Mouse (Mus musculus) neural tube, embryonic 13.5 days (tissue): ENCODE data around the gene Fam228a. TPM values are rescaled to one million over a fixed set of nuclear protein-coding genes. Genes with fewer than 3 reads are reported as not detected.
"Not testable (repeated sequence)": the region's sequence is repeated elsewhere in the genome, so short reads cannot be mapped to it uniquely, and the experiment has no call there.

ENCODE experiments used
- ATAC-seq: fragments of 200-750 bp; cut with Nextera tagmentation; 2 replicates; pipeline ENCODE4 v1.8.0; 2017; ENCODE audit warnings: low read depth, mild to moderate bottlenecking, moderate TSS enrichment, moderate library complexity
- H3K27ac ChIP-seq: fragments of 300-500 bp; sonication (generic); replicated peaks from 2 replicates; pipeline ENCODE4 v1.5.1; 2015; ENCODE audit warnings: moderate library complexity, mild to moderate bottlenecking, inconsistent platforms
- H3K27me3 ChIP-seq: fragments of 300-500 bp; sonication (generic); 2 replicates; pipeline ENCODE4 v1.6.1; 2015; ENCODE audit warnings: mild to moderate bottlenecking, inconsistent platforms
- H3K36me3 ChIP-seq: fragments of 300-500 bp; sonication (generic); 2 replicates; pipeline ENCODE4 v1.6.1; 2015; ENCODE audit warnings: mild to moderate bottlenecking, inconsistent platforms
- H3K4me1 ChIP-seq: fragments of 300-500 bp; sonication (generic); replicated peaks from 2 replicates; pipeline ENCODE4 v1.6.1; 2015; ENCODE audit warnings: inconsistent platforms
- H3K4me2 ChIP-seq: fragments of 300-500 bp; sonication (generic); 2 replicates; pipeline ENCODE4 v1.6.1; 2015; ENCODE audit warnings: inconsistent platforms, mild to moderate bottlenecking, moderate library complexity
- H3K4me3 ChIP-seq: fragments of 300-500 bp; sonication (generic); 2 replicates; pipeline ENCODE4 v1.5.1; 2015; ENCODE audit warnings: mild to moderate bottlenecking, inconsistent platforms
- H3K9ac ChIP-seq: fragments of 300-500 bp; sonication (generic); 2 replicates; pipeline ENCODE4 v1.6.1; 2015; ENCODE audit warnings: moderate library complexity, mild to moderate bottlenecking, inconsistent platforms
- H3K9me3 ChIP-seq: fragments of 300-500 bp; sonication (generic); 2 replicates; pipeline ENCODE4 v1.6.1; 2016; ENCODE audit warnings: inconsistent platforms
- WGBS: fragments of 180-500 bp; shearing (Covaris S2); methylation state at CpG from one replicate; pipeline ENCODE4 v1.1.7; 2015; 5-methylcytosine and 5-hydroxymethylcytosine counted together
- polyA plus RNA-seq: library from polyadenylated mRNA; unstranded; fragments of >200 nt; fragmentation: Nextera tagmentation; extraction: Ambion mirVana; gene quantifications from 2 replicates; pipeline ENCODE4 v1.2.1, GENCODE M21; 2015

Fam228a gene
- 0.45 and 0.66 TPM in 2 replicates for polyA plus RNA-seq

- Histone ChIP-seq H3K4me1 (no peaks in the 10 kb centered on the region), H3K9me3 (no peaks in the 10 kb centered on the region), H3K9ac (no peak within 1 kb of the TSS), H3K4me3 (no peak within 1 kb of the TSS), H3K36me3 (no peaks in the 10 kb centered on the region), H3K4me2 (no peak within 1 kb of the TSS), H3K27me3 (no peaks in the 10 kb centered on the region), H3K27ac (no peak within 1 kb of the TSS)
- no peak for ATAC-seq
- 87% methylated on average over 18 of the region's 18 CpGs for WGBS
Observed at GRCm38 (mm10) chr12:4738031-4738576, at the start of gene Fam228a. Fam228a (minus strand) TSS chr12:4738430.

GRCm38 (mm10) chr12:4784466-4784865, 46.2 kb upstream of the Fam228a start:
- no peak overlapping the region for H3K27ac ChIP-seq
- no peak for ATAC-seq
- 70% methylated on average over 2 of the region's 2 CpGs for WGBS
- H3K4me3 ChIP-seq = no peak overlapping the region
- H3K27me3 ChIP-seq = no peaks in the 10 kb centered on the region
- H3K9me3 ChIP-seq = no peaks in the 10 kb centered on the region
- no peak overlapping the region for H3K9ac ChIP-seq
- H3K4me1 ChIP-seq = no peaks in the 10 kb centered on the region
- H3K4me2 ChIP-seq = no peak overlapping the region
- no peaks in the 10 kb centered on the region for H3K36me3 ChIP-seq

- Histone ChIP-seq H3K36me3 (no peaks in the 10 kb centered on the region), H3K4me3 (no peak overlapping the region), H3K27ac (no peak overlapping the region), H3K9ac (no peak overlapping the region), H3K27me3 (no peaks in the 10 kb centered on the region), H3K9me3 (no peaks in the 10 kb centered on the region), H3K4me2 (no peak overlapping the region), H3K4me1 (no peaks in the 10 kb centered on the region)
- ATAC-seq = no peak
- 56% methylated on average over 5 of the region's 5 CpGs for WGBS
Observed at GRCm38 (mm10) chr12:4783598-4783997, 45.4 kb upstream of the Fam228a start.

- not testable (repeated sequence) for H3K27ac ChIP-seq, H3K9ac ChIP-seq, H3K36me3 ChIP-seq, H3K4me1 ChIP-seq, ATAC-seq, H3K4me2 ChIP-seq, H3K27me3 ChIP-seq, H3K4me3 ChIP-seq, H3K9me3 ChIP-seq
- 92% methylated on average over 9 of the region's 9 CpGs for WGBS
Observed at GRCm38 (mm10) chr12:4781725-4782404, 43.6 kb upstream of the Fam228a start.

- no peak for ATAC-seq
- Histone ChIP-seq H3K9me3 (no peaks in the 10 kb centered on the region), H3K36me3 (no peaks in the 10 kb centered on the region), H3K27ac (no peak overlapping the region), H3K9ac (no peak overlapping the region), H3K4me3 (no peak overlapping the region), H3K27me3 (no peaks in the 10 kb centered on the region), H3K4me1 (no peaks in the 10 kb centered on the region), H3K4me2 (no peak overlapping the region)
- 90% methylated on average over 1 of the region's 1 CpGs for WGBS
Observed at GRCm38 (mm10) chr12:4781270-4781669, 43.0 kb upstream of the Fam228a start.

GRCm38 (mm10) chr12:4780245-4780644, 42.0 kb upstream of the Fam228a start:
- no peak overlapping the region for H3K9ac ChIP-seq
- no peaks in the 10 kb centered on the region for H3K27me3 ChIP-seq
- H3K36me3 ChIP-seq = no peaks in the 10 kb centered on the region
- H3K4me2 ChIP-seq = no peak overlapping the region
- no peaks in the 10 kb centered on the region for H3K4me1 ChIP-seq
- H3K27ac ChIP-seq = no peak overlapping the region
- H3K4me3 ChIP-seq = no peak overlapping the region
- H3K9me3 ChIP-seq = no peaks in the 10 kb centered on the region
- WGBS = 78% methylated on average over 2 of the region's 2 CpGs
- no peak for ATAC-seq

- Histone ChIP-seq H3K9ac (no peak overlapping the region), H3K9me3 (no peaks in the 10 kb centered on the region), H3K4me3 (no peak overlapping the region), H3K4me2 (no peak overlapping the region), H3K27ac (no peak overlapping the region), H3K4me1 (no peaks in the 10 kb centered on the region), H3K36me3 (no peaks in the 10 kb centered on the region), H3K27me3 (no peaks in the 10 kb centered on the region)
- 92% methylated on average over 6 of the region's 6 CpGs for WGBS
- ATAC-seq = no peak
Observed at GRCm38 (mm10) chr12:4777734-4778133, 39.5 kb upstream of the Fam228a start.

- ATAC-seq = no peak
- no peaks in the 10 kb centered on the region for H3K9me3 ChIP-seq
- no peak overlapping the region for H3K9ac ChIP-seq
Observed at GRCm38 (mm10) chr12:4775588-4775949, 37.3 kb upstream of the Fam228a start.

GRCm38 (mm10) chr12:4774895-4775587, 36.8 kb upstream of the Fam228a start:
- H3K4me3 ChIP-seq = no peak overlapping the region
- no peaks in the 10 kb centered on the region for H3K36me3 ChIP-seq
- H3K9ac ChIP-seq = no peak overlapping the region
- no peak overlapping the region for H3K27ac ChIP-seq
- no peaks in the 10 kb centered on the region for H3K9me3 ChIP-seq
- no peaks in the 10 kb centered on the region for H3K4me1 ChIP-seq
- H3K4me2 ChIP-seq = no peak overlapping the region
- WGBS = 90% methylated on average over 8 of the region's 8 CpGs
- no peak for ATAC-seq
- H3K27me3 ChIP-seq = no peaks in the 10 kb centered on the region

More at GRCm38 (mm10) chr12:4775588-4775949, 37.3 kb upstream of the Fam228a start:
- H3K36me3 ChIP-seq = no peaks in the 10 kb centered on the region
- H3K4me1 ChIP-seq = no peaks in the 10 kb centered on the region
- H3K4me2 ChIP-seq = no peak overlapping the region
- WGBS = 82% methylated on average over 9 of the region's 9 CpGs
- H3K27me3 ChIP-seq = no peaks in the 10 kb centered on the region
- no peak overlapping the region for H3K27ac ChIP-seq
- no peak overlapping the region for H3K4me3 ChIP-seq

GRCm38 (mm10) chr12:4769333-4769723, 31.1 kb upstream of the Fam228a start:
- Histone ChIP-seq H3K4me1 (peaks cover 4% of the 10 kb centered on the region), H3K4me2 (peak overlapping the region; percentile 54), H3K4me3 (peak overlapping the region; percentile 61), H3K27me3 (no peaks in the 10 kb centered on the region), H3K36me3 (no peaks in the 10 kb centered on the region), H3K9me3 (no peaks in the 10 kb centered on the region), H3K9ac (peak overlapping the region; percentile 82), H3K27ac (peak overlapping the region; percentile 95)
- 17% methylated on average over 13 of the region's 13 CpGs for WGBS
- peak; percentile 59 for ATAC-seq

GRCm38 (mm10) chr12:4768492-4769332, 30.5 kb upstream of the Fam228a start, which contains the start of the genes Pfn4 and Fam228b:
Pfn4 (plus strand) TSS chr12:4769022.
Fam228b (minus strand) TSS chr12:4769267.
- H3K9ac ChIP-seq = peak within 1 kb of the TSS; percentile 82
- no peaks in the 10 kb centered on the region for H3K27me3 ChIP-seq
- WGBS = 3% methylated on average over 61 of the region's 61 CpGs
- no peaks in the 10 kb centered on the region for H3K9me3 ChIP-seq
- H3K4me2 ChIP-seq = peak within 1 kb of the TSS; percentile 54
- peaks cover 4% of the 10 kb centered on the region for H3K4me1 ChIP-seq
- ATAC-seq = peak; percentile 100
- H3K36me3 ChIP-seq = no peaks in the 10 kb centered on the region
- peak within 1 kb of the TSS; percentile 95 for H3K27ac ChIP-seq
- peak within 1 kb of the TSS; percentile 61 for H3K4me3 ChIP-seq

- H3K36me3 ChIP-seq = no peaks in the 10 kb centered on the region
- H3K27ac ChIP-seq = no peak overlapping the region
- no peaks in the 10 kb centered on the region for H3K4me1 ChIP-seq
- H3K27me3 ChIP-seq = no peaks in the 10 kb centered on the region
- H3K4me3 ChIP-seq = no peak overlapping the region
- no peak overlapping the region for H3K4me2 ChIP-seq
- no peaks in the 10 kb centered on the region for H3K9me3 ChIP-seq
- no peak overlapping the region for H3K9ac ChIP-seq
- WGBS = 72% methylated on average over 1 of the region's 1 CpGs
- ATAC-seq = no peak
Observed at GRCm38 (mm10) chr12:4757060-4757459, 18.8 kb upstream of the Fam228a start.
